Mouse (Mus musculus) granulocyte monocyte progenitor cell, adult 5-6 weeks (primary cell): Measurements from ENCODE around the gene Anks1. TPM values are rescaled to one million over a fixed set of nuclear protein-coding genes. Genes with fewer than 3 reads are reported as not detected.

Source experiments
- ATAC-seq: replicated peaks from 2 replicates; pipeline ENCODE4 v1.8.0; 2016; ENCODE audit warnings: mild to moderate bottlenecking, moderate TSS enrichment, inconsistent platforms; ENCODE audit not compliant: poor library complexity, severe bottlenecking
- total RNA-seq, 2 experiments: library from RNA; stranded (forward) in 1 of 2; stranded (reverse) in 1 of 2; fragments of 200-712, 200-1000 nt in 1 of 2; fragments of >200 nt in 1 of 2; fragmentation: Nextera tagmentation in 1 of 2; gene quantifications; 2 replicates each; pipeline ENCODE4 v1.2.3; 2014 to 2017

Gene Anks1
- total RNA-seq, 2 experiments from 2014 or later = 31.9 to 49.0 TPM

GRCm38 (mm10) chr17:27989807-27990542 is 80.9 kb downstream of the Anks1 start:
- peak; percentile 80 for ATAC-seq

- peak; percentile 71 for ATAC-seq
These were observed 85.2 kb downstream of the Anks1 start for GRCm38 (mm10) chr17:27994001-27994944.

GRCm38 (mm10) chr17:27996320-27996719 is 87.2 kb downstream of the Anks1 start:
- no peak for ATAC-seq

- ATAC-seq = no peak
These were observed 88.1 kb downstream of the Anks1 start for GRCm38 (mm10) chr17:27997212-27997611.

- ATAC-seq = peak; percentile 42
These were observed 90.7 kb downstream of the Anks1 start for GRCm38 (mm10) chr17:27999683-28000273.

GRCm38 (mm10) chr17:28000389-28000788 is 91.3 kb downstream of the Anks1 start:
- ATAC-seq = no peak

- no peak for ATAC-seq
These were observed 91.7 kb downstream of the Anks1 start for GRCm38 (mm10) chr17:28000851-28001250.

GRCm38 (mm10) chr17:28005393-28005792 is 96.3 kb downstream of the Anks1 start:
- no peak for ATAC-seq

- peak; percentile 19; the same call in 1 of the 2 replicates for ATAC-seq
These were observed 97.1 kb downstream of the Anks1 start for GRCm38 (mm10) chr17:28006208-28006607.

- no peak for ATAC-seq
These were observed 97.5 kb downstream of the Anks1 start for GRCm38 (mm10) chr17:28006611-28007010.

GRCm38 (mm10) chr17:28007179-28007811 is 98.2 kb downstream of the Anks1 start:
- ATAC-seq = peak; percentile 68

- ATAC-seq = 0 out of 2 replicates have a peak, but pooled peaks have one; percentile 10
These were observed 98.9 kb downstream of the Anks1 start for GRCm38 (mm10) chr17:28007857-28008564.

GRCm38 (mm10) chr17:28008565-28008981 is 99.5 kb downstream of the Anks1 start:
- ATAC-seq = no peak

GRCm38 (mm10) chr17:28009066-28009715 is 100.1 kb downstream of the Anks1 start:
- ATAC-seq = no peak

- no peak for ATAC-seq
These were observed 100.6 kb downstream of the Anks1 start for GRCm38 (mm10) chr17:28009716-28010114.

GRCm38 (mm10) chr17:28010925-28011324 is 101.8 kb downstream of the Anks1 start:
- ATAC-seq = 0 out of 2 replicates have a peak, but pooled peaks have one; percentile 8

GRCm38 (mm10) chr17:28012851-28013250 is 103.7 kb downstream of the Anks1 start:
- ATAC-seq = peak; percentile 29

- peak; percentile 58 for ATAC-seq
These were observed 104.3 kb downstream of the Anks1 start for GRCm38 (mm10) chr17:28013259-28013875.

- no peak for ATAC-seq
These were observed 105.3 kb downstream of the Anks1 start for GRCm38 (mm10) chr17:28014449-28014848.
